Mouse (Mus musculus) hematopoietic stem cell, adult 5-6 weeks (primary cell): ENCODE measurements at regions not wholly inside any gene's neighbourhood (a gene's known extent, or its start where the extent isn't known, plus 50 kb on each side); places are given as distances from the start of the nearest gene placed in this dataset.

Source experiments
- ATAC-seq, 2 experiments: fragments of 125-278 bp in 1 of 2; replicated peaks in 1 of 2; 2 replicates each; pipeline ENCODE4 v1.8.0; 2016 to 2017; ENCODE audit warnings: inconsistent platforms in 2 of 2, mild to moderate bottlenecking in 2 of 2, moderate number of reproducible peaks in 2 of 2, low read depth in 1 of 2, moderate TSS enrichment in 1 of 2; ENCODE audit not compliant: low FRiP score in 2 of 2, poor library complexity in 2 of 2, severe bottlenecking in 2 of 2, insufficient read depth in 1 of 2, low TSS enrichment in 1 of 2

DNA sequence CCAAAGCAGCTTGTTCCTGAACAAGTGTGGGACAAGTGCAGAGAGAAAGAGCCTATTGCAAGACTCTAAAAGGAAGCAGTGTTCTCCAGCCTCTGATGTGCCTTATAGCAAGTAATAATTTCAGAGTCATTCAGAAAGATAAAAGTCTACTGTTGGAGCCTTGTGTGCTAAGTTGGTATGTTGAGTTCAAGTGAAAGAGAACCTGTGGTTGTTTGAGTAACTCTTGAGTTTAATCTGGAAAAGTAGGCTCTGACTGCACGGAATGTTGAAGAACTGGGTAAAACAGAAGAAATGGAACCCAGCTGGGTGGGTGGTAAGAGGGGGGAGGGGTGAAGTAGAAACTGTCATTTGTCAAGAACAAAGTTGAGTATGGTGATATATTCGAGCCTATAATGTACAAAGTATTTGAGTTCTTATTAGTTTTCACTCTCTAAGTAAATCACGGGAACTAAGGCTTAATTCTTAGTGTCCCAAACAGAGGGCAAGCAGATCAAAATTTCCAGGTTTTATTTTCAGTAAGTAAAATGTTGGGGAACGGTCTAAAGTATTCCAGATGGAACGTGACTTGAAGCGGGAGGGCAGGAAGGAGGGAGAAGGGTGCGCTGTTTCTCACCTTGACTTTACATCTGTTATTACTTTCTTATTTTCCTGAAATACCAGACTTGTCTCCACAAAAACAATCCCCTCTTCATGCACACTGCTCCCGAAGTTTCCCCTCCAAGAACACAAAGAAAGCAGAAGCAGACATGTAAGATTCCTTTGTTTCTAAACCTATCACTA lies 111.8 kb upstream of the Hmga2 start:
- ATAC-seq = no peak

DNA sequence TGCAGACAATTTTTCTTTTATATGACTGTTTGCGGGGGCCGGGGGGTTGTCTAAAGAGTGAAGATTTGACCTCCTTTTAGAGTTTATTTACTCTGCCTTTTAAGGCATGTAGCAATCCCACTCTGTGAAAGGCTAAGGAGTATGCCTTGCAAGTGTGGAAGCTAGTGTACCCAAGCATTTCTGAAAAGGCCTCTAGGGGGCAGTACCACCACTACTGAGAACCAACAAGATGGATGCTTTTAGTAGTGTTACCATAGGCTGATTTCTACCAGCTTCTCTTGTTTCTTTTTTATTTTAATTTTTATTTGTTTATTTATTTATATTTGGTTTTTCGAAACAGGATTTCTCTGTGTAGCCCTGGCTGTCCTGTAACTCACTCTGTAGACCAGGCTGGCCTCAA lies 110.9 kb upstream of the Hmga2 start:
- ATAC-seq = peak in 1 of 2 experiments; percentile 86; a peak in 2 of 4 replicates

GRCm38 (mm10) chr10:120582497-120582896 lies 106.2 kb upstream of the Hmga2 start:
- no peak for ATAC-seq

- ATAC-seq = no peak
These were observed 105.3 kb upstream of the Hmga2 start for GRCm38 (mm10) chr10:120581547-120581946.

DNA sequence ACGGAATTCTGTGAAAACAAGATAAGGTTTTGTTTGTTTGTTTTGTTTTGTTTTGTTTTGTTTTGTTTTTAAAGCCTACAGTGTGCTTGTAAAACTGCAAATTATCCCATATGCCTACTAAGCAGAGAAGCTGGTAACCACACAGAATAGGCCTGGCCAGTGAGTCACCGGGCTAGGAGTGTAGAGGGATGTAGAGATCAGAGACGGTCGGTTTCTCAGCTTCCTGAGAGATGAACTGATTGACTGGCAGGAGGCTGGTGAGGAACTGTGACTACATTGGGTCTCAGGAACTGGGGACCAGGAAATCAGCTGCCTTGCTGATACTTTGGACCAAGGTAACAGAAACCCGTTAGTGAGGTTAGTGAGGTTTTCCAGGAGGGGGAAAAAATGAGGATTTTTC lies 100.6 kb upstream of the Hmga2 start:
- ATAC-seq = 0 out of 4 replicates have a peak, but pooled peaks of 1 of the 2 experiments have one; percentile 2

DNA sequence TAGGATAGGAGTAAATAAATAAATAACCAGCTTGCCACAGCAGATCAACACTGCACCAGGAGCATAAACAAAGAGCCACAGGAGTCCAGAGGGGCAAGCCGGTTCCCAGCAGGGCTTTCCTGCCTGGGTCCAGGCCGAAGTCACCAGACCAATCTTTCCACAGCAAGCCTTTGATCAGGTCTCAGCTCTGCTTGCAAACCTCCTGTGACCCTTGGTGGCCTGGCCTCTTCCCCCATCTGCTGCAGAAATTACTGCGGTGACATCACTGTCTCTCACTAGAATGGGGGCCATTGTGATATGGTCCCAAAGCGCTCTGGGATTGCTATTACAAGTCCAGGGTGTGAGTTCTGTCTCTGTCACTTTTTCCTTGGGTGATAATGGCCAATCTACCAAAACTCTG lies 99.9 kb upstream of the Hmga2 start:
- no peak for ATAC-seq

DNA sequence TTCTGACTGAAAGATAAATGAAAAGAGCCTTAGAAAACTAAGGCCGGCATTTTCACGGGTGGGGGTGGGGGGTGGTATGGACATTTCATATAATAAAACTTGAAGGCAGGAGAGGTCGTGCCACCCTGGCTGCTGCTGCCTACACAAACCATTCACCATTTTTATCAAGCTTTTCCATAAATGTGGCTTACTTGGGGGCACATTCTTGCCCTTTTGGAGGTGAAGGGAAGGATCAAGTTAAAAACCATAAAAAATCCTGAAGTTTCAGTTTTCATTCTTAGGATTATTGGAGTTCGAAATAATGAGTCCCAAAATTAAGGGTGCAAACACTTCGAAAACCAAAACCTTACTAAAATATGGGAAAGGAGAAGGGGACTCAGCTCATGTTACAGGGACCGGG lies 95.1 kb upstream of the Hmga2 start:
- ATAC-seq = no peak

- ATAC-seq = no peak
These were observed 89.7 kb upstream of the Hmga2 start for GRCm38 (mm10) chr10:120565992-120566391.

- no peak for ATAC-seq
These were observed 88.6 kb upstream of the Hmga2 start for GRCm38 (mm10) chr10:120564859-120565258.

GRCm38 (mm10) chr10:120563926-120564325 lies 87.7 kb upstream of the Hmga2 start:
- ATAC-seq = no peak

DNA sequence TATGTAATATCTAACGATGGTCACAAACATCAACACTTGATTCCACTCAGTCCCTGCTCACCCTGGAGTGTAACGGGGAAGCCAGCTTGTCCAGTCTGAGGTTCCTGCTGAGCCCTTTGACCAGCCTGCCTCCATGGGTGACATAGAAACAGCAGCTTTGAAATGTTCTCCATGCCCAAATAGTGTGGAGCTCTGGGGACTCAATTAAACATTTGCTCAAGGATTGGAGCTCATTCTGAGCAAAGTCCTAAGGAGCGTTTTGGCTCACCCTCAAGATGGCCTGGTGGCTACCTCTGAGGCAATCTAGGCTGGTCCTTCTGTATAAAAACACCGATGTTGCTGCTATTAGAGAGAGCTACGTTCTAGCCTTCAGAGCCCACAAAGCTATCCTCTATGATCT lies 85.6 kb upstream of the Hmga2 start:
- no peak for ATAC-seq

GRCm38 (mm10) chr10:120557850-120558447 lies 81.7 kb upstream of the Hmga2 start:
- no peak for ATAC-seq

GRCm38 (mm10) chr10:120556116-120556515 lies 79.8 kb upstream of the Hmga2 start:
- ATAC-seq = 0 out of 4 replicates have a peak, but pooled peaks of 1 of the 2 experiments have one; percentile 13

- ATAC-seq = peak; percentile 33 to 58; a peak in 2 of 4 replicates
These were observed 76.8 kb upstream of the Hmga2 start for GRCm38 (mm10) chr10:120553097-120553453.

- peak in 1 of 2 experiments; percentile 49; a peak in 2 of 4 replicates for ATAC-seq
These were observed 76.2 kb upstream of the Hmga2 start for GRCm38 (mm10) chr10:120552341-120553096.

GRCm38 (mm10) chr10:120551851-120552281 lies 75.6 kb upstream of the Hmga2 start:
- no peak for ATAC-seq

GRCm38 (mm10) chr10:120547164-120547563 lies 70.9 kb upstream of the Hmga2 start:
- ATAC-seq = no peak

DNA sequence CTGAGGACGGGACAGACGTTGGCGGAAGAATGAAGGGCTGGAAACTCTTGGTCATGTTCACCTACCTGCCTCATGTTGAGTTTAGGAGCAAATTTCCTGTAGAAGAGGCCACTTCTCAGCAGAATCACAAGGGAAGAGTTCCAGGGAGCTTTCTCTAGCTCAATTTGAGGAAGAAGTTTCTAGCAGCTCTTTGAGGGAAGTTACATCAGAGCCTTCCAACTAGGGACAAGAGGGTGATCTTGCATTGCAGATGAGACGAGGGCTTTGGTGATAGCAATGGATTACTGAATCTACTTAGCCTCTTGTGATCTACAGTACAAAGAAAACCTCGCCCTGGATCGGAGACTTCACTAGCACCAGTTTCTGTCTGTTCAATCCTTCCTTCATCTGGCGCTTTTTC lies 65.3 kb upstream of the Hmga2 start:
- no peak for ATAC-seq
